Mouse (Mus musculus) testis, adult 2 months (tissue): ENCODE data around the gene 4930404N11Rik. TPM values are rescaled to one million over a fixed set of nuclear protein-coding genes. Genes with fewer than 3 reads are reported as not detected.
A peak's percentile ranks its signal among the peaks of the same experiment; 100 is the strongest.

Source experiments
- H3K27ac ChIP-seq: fragments of 200-500 bp; 2 replicates; pipeline ENCODE4 v1.5.1; 2012; ENCODE audit warnings: low read depth, low read length; ENCODE audit not compliant: control insufficient read depth, insufficient read depth
- H3K27me3 ChIP-seq: fragments of 200-500 bp; 2 replicates; pipeline ENCODE4 v1.6.1; 2012; ENCODE audit warnings: mild to moderate bottlenecking, low read length, moderate library complexity; ENCODE audit not compliant: control insufficient read depth, insufficient read depth
- H3K36me3 ChIP-seq: fragments of 200-500 bp; 2 replicates; pipeline ENCODE4 v1.6.1; 2012; ENCODE audit warnings: mild to moderate bottlenecking, low read length; ENCODE audit not compliant: control insufficient read depth, insufficient read depth
- H3K4me1 ChIP-seq: fragments of 200-500 bp; 2 replicates; pipeline ENCODE4 v1.6.1; 2012; ENCODE audit warnings: low read length; ENCODE audit not compliant: control insufficient read depth, insufficient read depth
- H3K4me3 ChIP-seq: fragments of 200-500 bp; 2 replicates; pipeline ENCODE4 v1.5.1; 2012; ENCODE audit warnings: low read depth, mild to moderate bottlenecking, low read length, moderate library complexity, mixed read lengths; ENCODE audit not compliant: control insufficient read depth
- CTCF ChIP-seq: fragments of 200-500 bp; IDR thresholded peaks from 2 replicates; pipeline ENCODE4 v1.5.1; 2012; ENCODE audit warnings: low read depth, mild to moderate bottlenecking, inconsistent platforms, low read length, moderate library complexity; ENCODE audit not compliant: control insufficient read depth, insufficient read depth, insufficient replicate concordance
- POLR2A ChIP-seq: fragments of 200-500 bp; IDR thresholded peaks from 2 replicates; pipeline ENCODE4 v1.6.1; 2012; ENCODE audit warnings: low read depth, mild to moderate bottlenecking, inconsistent platforms, low read length, moderate library complexity; ENCODE audit not compliant: control insufficient read depth
- polyA plus RNA-seq: library from polyadenylated mRNA; depleted of rRNA; stranded (reverse); fragments of >200 nt; gene quantifications from 2 replicates; pipeline ENCODE4 v1.2.3, GENCODE M21; 2012

4930404N11Rik gene
- polyA plus RNA-seq, 1 experiment = 273 TPM

GRCm38 (mm10) chr10:81400371-81401204, 35.0 kb upstream of the 4930404N11Rik start:
- Histone ChIP-seq H3K27me3 (no peaks in the 10 kb centered on the region), H3K27ac (no peak overlapping the region), H3K36me3 (no peaks in the 10 kb centered on the region), H3K4me3 (no peak overlapping the region), H3K4me1 (peaks cover 24% of the 10 kb centered on the region)
- no peak for TF ChIP-seq CTCF
- no peak for TF ChIP-seq POLR2A

- Histone ChIP-seq H3K27ac (no peak overlapping the region), H3K36me3 (no peaks in the 10 kb centered on the region), H3K4me1 (peaks cover 24% of the 10 kb centered on the region), H3K27me3 (no peaks in the 10 kb centered on the region), H3K4me3 (no peak overlapping the region)
- no peak for TF ChIP-seq CTCF
Measured at GRCm38 (mm10) chr10:81399798-81400308, 34.2 kb upstream of the 4930404N11Rik start.

DNA sequence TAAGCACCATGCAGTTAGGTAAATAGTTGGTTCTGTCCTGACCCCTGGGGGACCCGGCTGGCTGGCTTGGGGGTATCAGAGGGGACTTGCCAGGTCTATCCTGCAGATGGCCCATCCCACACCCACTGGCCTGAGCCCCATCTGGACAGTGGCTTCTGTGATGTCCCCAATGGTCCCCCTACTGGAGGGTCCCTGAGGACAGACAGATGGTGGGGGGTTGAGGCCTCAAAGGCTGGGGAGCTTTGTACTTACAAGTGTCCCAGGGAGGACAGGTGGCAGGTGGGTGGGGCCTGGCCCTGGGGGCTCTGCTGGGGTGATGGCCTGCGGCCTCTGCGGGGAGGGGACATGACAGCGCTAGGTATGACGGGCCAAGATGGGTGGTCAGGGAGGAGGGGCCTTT, 33.7 kb upstream of the 4930404N11Rik start:
- no peak overlapping the region for H3K27ac ChIP-seq
- no peak overlapping the region for H3K4me3 ChIP-seq
- peaks cover 25% of the 10 kb centered on the region for H3K4me1 ChIP-seq
- no peaks in the 10 kb centered on the region for H3K36me3 ChIP-seq
- TF ChIP-seq POLR2A = no peak
- no peak for TF ChIP-seq CTCF
- H3K27me3 ChIP-seq = no peaks in the 10 kb centered on the region

GRCm38 (mm10) chr10:81396749-81397148, 31.1 kb upstream of the 4930404N11Rik start:
- peaks cover 28% of the 10 kb centered on the region for H3K4me1 ChIP-seq
- TF ChIP-seq CTCF (no peak; the same call in 1 of the 2 replicates), POLR2A (no peak; the same call in 1 of the 2 replicates)
- no peak overlapping the region for H3K4me3 ChIP-seq
- H3K27ac ChIP-seq = no peak overlapping the region
- H3K27me3 ChIP-seq = no peaks in the 10 kb centered on the region
- no peaks in the 10 kb centered on the region for H3K36me3 ChIP-seq

DNA sequence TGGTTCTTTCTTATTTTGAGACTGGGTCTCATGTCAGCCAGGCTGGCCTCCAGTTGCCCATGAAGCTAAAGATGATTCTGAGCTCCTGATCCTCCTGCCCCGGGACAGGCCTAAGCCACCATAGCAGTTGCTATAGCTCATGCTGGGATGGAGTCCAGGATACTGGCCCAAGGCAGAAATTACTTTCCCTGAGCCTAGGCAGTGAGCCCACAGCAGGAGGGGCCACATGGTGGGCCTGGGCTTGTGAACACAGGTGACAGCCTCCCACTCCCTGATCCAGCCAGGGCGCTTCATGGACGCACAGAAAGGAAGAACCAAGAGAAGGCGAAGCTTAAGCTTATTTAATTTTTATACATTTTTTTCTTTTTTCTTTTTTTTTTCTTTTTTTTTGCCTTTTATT, 30.2 kb upstream of the 4930404N11Rik start:
- Histone ChIP-seq H3K4me3 (no peak overlapping the region), H3K4me1 (peaks cover 24% of the 10 kb centered on the region), H3K36me3 (no peaks in the 10 kb centered on the region), H3K27ac (no peak overlapping the region), H3K27me3 (no peaks in the 10 kb centered on the region)
- TF ChIP-seq CTCF (no peak), POLR2A (no peak)

GRCm38 (mm10) chr10:81395127-81395526, 29.5 kb upstream of the 4930404N11Rik start:
- H3K36me3 ChIP-seq = no peaks in the 10 kb centered on the region
- no peak overlapping the region for H3K27ac ChIP-seq
- TF ChIP-seq POLR2A (no peak), CTCF (peak; percentile 79)
- no peaks in the 10 kb centered on the region for H3K27me3 ChIP-seq
- no peak overlapping the region for H3K4me3 ChIP-seq
- peaks cover 31% of the 10 kb centered on the region for H3K4me1 ChIP-seq

DNA sequence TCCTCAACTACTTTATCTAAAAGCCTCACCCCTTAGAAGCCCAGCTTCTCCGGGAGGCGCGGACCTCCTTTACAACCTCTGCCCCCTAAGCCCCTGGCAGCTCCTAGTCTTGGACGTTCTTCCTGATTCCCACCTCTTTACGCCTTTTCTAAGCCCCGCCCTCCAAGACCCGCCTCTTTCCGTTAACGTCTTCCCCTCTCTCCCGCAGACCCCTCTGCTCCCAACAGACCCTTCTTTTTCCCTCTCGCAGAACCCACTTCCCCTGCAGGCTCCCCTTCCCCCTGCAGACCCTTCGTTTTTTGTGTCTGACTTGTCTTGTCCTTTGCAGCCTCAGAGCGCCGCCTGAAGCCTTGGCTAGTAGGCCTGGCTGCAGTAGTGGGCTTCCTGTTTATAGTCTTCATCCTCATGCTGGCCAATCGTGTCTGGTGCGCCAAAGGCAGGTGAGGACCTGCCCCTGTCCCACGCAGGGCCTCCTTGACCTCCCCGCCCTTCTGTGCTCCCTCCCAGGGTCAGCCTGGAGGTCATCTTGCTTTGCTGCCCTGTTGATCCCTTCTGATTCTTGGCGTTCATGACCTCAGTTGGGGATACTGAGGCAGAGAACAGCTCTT, 27.9 kb upstream of the 4930404N11Rik start:
- no peaks in the 10 kb centered on the region for H3K27me3 ChIP-seq
- peak overlapping the region; percentile 85 for H3K4me3 ChIP-seq
- peak overlapping the region; percentile 92 for H3K27ac ChIP-seq
- H3K36me3 ChIP-seq = no peaks in the 10 kb centered on the region
- H3K4me1 ChIP-seq = peaks cover 32% of the 10 kb centered on the region
- TF ChIP-seq POLR2A (peak; percentile 81), CTCF (no peak)
